Mouse (Mus musculus): Measurements from ENCODE around the gene Glrx5.

GRCm38 (mm10) chr12:105021441-105022069 lies 10.9 kb upstream of the Glrx5 start:
- TF ChIP-seq GATA1 (IDR thresholded peaks at IDR 0.05; ENCODE audit: low read length) (no peak), TAL1 (IDR thresholded peaks at IDR 0.05; ENCODE audit: low read length) (no peak)
